Mouse (Mus musculus) kidney, postnatal 0 days (tissue): ENCODE results near the gene Ifna7. TPM values are rescaled to one million over a fixed set of nuclear protein-coding genes. Genes with fewer than 3 reads are reported as not detected.

ENCODE experiments used
- ATAC-seq: fragments of 200-750 bp; cut with Nextera tagmentation; replicated peaks from 2 replicates; pipeline ENCODE4 v1.8.0; 2017; ENCODE audit warnings: low read depth, moderate number of reproducible peaks, moderate TSS enrichment, moderate library complexity; ENCODE audit not compliant: low FRiP score
- DNase-seq: peaks from one replicate; pipeline ENCODE4 v3.0.0-alpha.2; 2016; ENCODE audit warnings: low spot score
- H3K27ac ChIP-seq: fragments of 300-500 bp; sonication (generic); 2 replicates; pipeline ENCODE4 v1.5.1; 2014; ENCODE audit warnings: mild to moderate bottlenecking
- H3K27me3 ChIP-seq: fragments of 300-500 bp; sonication (generic); 2 replicates; pipeline ENCODE4 v1.6.1; 2014; ENCODE audit warnings: low read length, mixed read lengths; ENCODE audit not compliant: insufficient read depth
- H3K36me3 ChIP-seq: fragments of 300-500 bp; sonication (generic); 2 replicates; pipeline ENCODE4 v1.6.1; 2014; ENCODE audit warnings: low read length, mixed read lengths; ENCODE audit not compliant: insufficient read depth
- H3K4me1 ChIP-seq: fragments of 300-500 bp; sonication (generic); replicated peaks from 2 replicates; pipeline ENCODE4 v1.6.1; 2014; ENCODE audit warnings: antibody characterized with exemption, low read length, mixed read lengths; ENCODE audit not compliant: insufficient read depth
- H3K4me2 ChIP-seq: fragments of 300-500 bp; sonication (generic); 2 replicates; pipeline ENCODE4 v1.6.1; 2014; ENCODE audit warnings: mild to moderate bottlenecking, low read length, moderate library complexity, mixed read lengths
- H3K4me3 ChIP-seq: fragments of 300-500 bp; sonication (generic); replicated peaks from 2 replicates; pipeline ENCODE4 v1.5.1; 2014; ENCODE audit warnings: low read depth, low read length
- H3K9ac ChIP-seq: fragments of 300-500 bp; sonication (generic); 2 replicates; pipeline ENCODE4 v1.6.1; 2014; ENCODE audit warnings: low read depth, low read length
- H3K9me3 ChIP-seq: fragments of 300-500 bp; sonication (generic); replicated peaks from 2 replicates; pipeline ENCODE4 v1.6.1; 2016; ENCODE audit warnings: low read length, inconsistent platforms, mixed read lengths
- CTCF ChIP-seq: IDR thresholded peaks from 2 replicates; pipeline ENCODE4 v1.5.1; 2016; ENCODE audit warnings: antibody characterized with exemption, low read depth, mild to moderate bottlenecking, moderate library complexity
- WGBS: fragments of 180-500 bp; shearing (Covaris S2); extraction: QIAGEN DNeasy Blood & Tissue Kit; methylation state at CpG from one replicate; pipeline ENCODE4 v1.1.7; 2014; 5-methylcytosine and 5-hydroxymethylcytosine counted together
- polyA plus RNA-seq: library from polyadenylated mRNA; unstranded; fragments of >200 nt; fragmentation: Nextera tagmentation; extraction: Ambion mirVana; gene quantifications from 2 replicates; pipeline ENCODE4 v1.2.1, GENCODE M21; 2015

Ifna7 gene
- polyA plus RNA-seq, 1 experiment from 2014 or later: not detected

DNA sequence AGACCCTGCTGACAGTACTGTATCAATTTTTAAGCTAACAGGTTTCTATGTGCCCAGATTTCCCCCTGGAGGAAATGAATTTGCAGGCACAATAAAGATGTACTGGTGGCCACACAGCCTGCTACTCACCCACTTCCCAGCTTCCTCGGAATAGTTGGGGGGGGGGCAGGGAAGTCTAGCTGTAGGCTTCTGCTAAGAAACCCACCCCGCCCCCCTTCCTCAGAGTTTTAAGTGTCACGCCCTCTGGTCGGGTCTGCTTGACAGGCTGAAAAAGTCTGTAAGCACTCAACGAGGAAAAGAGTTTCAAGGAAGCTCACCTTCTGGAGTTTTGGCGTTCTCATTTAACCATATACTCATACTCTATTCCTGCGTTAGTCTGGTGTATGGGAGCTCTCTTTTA, 47.3 kb downstream of the Ifna7 start:
- H3K4me3 ChIP-seq: no peak overlapping the region
- no peaks in the 10 kb centered on the region for H3K4me1 ChIP-seq
- H3K9me3 ChIP-seq: no peaks in the 10 kb centered on the region
- H3K9ac ChIP-seq: no peak overlapping the region
- no peak for TF ChIP-seq CTCF
- no peak for DNase-seq
- peak overlapping the region; percentile 13; the same call in 1 of the 2 replicates for H3K4me2 ChIP-seq
- H3K36me3 ChIP-seq: no peaks in the 10 kb centered on the region
- no peak overlapping the region for H3K27ac ChIP-seq
- peaks cover 4% of the 10 kb centered on the region; the same call in 1 of the 2 replicates for H3K27me3 ChIP-seq
- ATAC-seq: no peak
- WGBS: 8% methylated on average over 7 of the region's 7 CpGs

DNA sequence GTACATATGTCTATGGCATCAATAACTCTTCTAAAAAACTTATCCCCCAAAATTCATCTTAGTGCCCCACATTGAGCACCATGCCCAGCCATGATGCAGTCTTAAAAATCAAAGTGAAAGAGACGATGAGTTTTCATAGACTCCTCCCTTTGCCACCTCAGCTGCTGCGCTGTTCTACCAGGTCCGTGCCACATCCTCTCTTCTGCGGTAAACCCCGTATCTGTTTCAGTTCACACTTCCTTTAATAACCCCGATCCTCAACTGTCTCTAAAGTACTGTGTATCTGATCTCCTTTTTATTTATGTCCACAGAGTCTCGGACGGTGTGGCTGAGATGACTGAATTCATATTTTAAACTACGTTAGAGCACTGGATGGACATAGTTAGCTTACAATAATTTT, 48.6 kb downstream of the Ifna7 start:
- 62% methylated on average over 9 of the region's 9 CpGs for WGBS
- Histone ChIP-seq H3K27ac (no peak overlapping the region), H3K9me3 (no peaks in the 10 kb centered on the region)

DNA sequence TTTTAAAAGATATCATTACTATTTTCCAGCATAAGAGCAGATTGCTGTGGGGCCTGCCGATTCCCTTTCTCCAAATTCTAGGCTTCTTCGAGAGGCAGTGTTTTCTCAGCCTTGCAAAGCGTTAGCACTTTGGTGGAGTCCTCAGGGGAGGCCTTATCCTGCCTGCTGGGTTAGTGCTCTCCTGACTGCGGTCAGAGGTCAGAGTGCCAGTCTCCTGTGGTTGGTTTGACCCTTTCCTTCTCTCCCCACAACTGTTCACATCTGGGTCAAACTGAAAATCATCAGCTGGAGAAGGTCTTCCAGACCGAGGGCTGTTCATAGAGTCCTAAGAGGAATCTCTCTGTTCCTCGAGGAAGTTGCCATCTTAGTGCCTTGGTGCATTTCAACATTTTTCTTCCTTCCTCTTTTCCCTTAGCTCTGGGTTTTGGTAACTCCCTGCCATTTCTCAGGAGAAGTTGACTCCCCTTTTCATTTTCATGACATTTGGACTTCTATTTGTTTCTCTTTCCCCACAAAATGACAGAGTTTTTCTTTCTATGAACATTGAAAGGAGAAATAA, 49.1 kb downstream of the Ifna7 start:
- Histone ChIP-seq H3K27ac (no peak overlapping the region), H3K9me3 (no peaks in the 10 kb centered on the region), H3K9ac (no peak overlapping the region), H3K4me2 (no peak overlapping the region), H3K4me3 (no peak overlapping the region), H3K4me1 (no peaks in the 10 kb centered on the region), H3K36me3 (no peaks in the 10 kb centered on the region), H3K27me3 (peaks cover 4% of the 10 kb centered on the region; the same call in 1 of the 2 replicates)
- TF ChIP-seq CTCF: no peak
- no peak for ATAC-seq
- no peak for DNase-seq
- WGBS: 44% methylated on average over 6 of the region's 6 CpGs

More for the DNA sequence above, 48.6 kb downstream of the Ifna7 start:
- H3K27me3 ChIP-seq: peaks cover 4% of the 10 kb centered on the region; the same call in 1 of the 2 replicates
- no peaks in the 10 kb centered on the region for H3K36me3 ChIP-seq
- no peak overlapping the region for H3K4me3 ChIP-seq
- ATAC-seq (no peak), DNase-seq (no peak)
- no peaks in the 10 kb centered on the region for H3K4me1 ChIP-seq
- no peak for TF ChIP-seq CTCF
- H3K4me2 ChIP-seq: no peak overlapping the region
- no peak overlapping the region for H3K9ac ChIP-seq

Other genes with a start within 250 kb of the Ifna7 start
- not detected in 2 replicates for gene Ifna14, start 244.4 kb upstream of the Ifna7 start, polyA plus RNA-seq
- not detected in 2 replicates for gene Ifna9, start 223.8 kb upstream of the Ifna7 start, polyA plus RNA-seq
- not detected in 2 replicates for gene Ifna12, start 212.9 kb upstream of the Ifna7 start, polyA plus RNA-seq
- not detected in 2 replicates for gene C87499, start 181.8 kb upstream of the Ifna7 start, polyA plus RNA-seq
- gene Ifna13, start 171.8 kb upstream of the Ifna7 start, polyA plus RNA-seq: not detected in 2 replicates
- not detected in 2 replicates for gene Ifna16, start 139.3 kb upstream of the Ifna7 start, polyA plus RNA-seq
- not detected in 2 replicates for gene Ifna2, start 132.3 kb upstream of the Ifna7 start, polyA plus RNA-seq
- not detected in 2 replicates for gene Ifnab, start 124.9 kb upstream of the Ifna7 start, polyA plus RNA-seq
- gene Gm26566, start 94.4 kb upstream of the Ifna7 start, polyA plus RNA-seq: 0.38 and 0.49 TPM in 2 replicates
- 84.2 and 86.5 TPM in 2 replicates for gene Klhl9, start 93.8 kb upstream of the Ifna7 start, polyA plus RNA-seq
- gene Gm13271, start 61.4 kb upstream of the Ifna7 start, polyA plus RNA-seq: 0.29 TPM in 1 of 2 replicates, not detected in the other
- gene Gm13283, start 56.1 kb upstream of the Ifna7 start, polyA plus RNA-seq: 0.49 and 0.71 TPM in 2 replicates
- 0.49 TPM in 1 of 2 replicates, not detected in the other for gene Gm13290, start 42.4 kb upstream of the Ifna7 start, polyA plus RNA-seq
- gene Gm13289, start 39.3 kb upstream of the Ifna7 start, polyA plus RNA-seq: not detected in 2 replicates
- gene Gm13272, start 36.4 kb upstream of the Ifna7 start, polyA plus RNA-seq: not detected in 2 replicates
- gene Ifnz, start 34.1 kb upstream of the Ifna7 start, polyA plus RNA-seq: 0.14 and 0.46 TPM in 2 replicates
- gene Gm13276, start 30.5 kb upstream of the Ifna7 start, polyA plus RNA-seq: not detected in 2 replicates
- not detected in 2 replicates for gene Gm13277, start 27.6 kb upstream of the Ifna7 start, polyA plus RNA-seq
- gene Gm13278, start 24.7 kb upstream of the Ifna7 start, polyA plus RNA-seq: not detected in 2 replicates
- not detected in 2 replicates for gene Gm13275, start 21.7 kb upstream of the Ifna7 start, polyA plus RNA-seq
- not detected in 2 replicates for gene Gm13279, start 18.8 kb upstream of the Ifna7 start, polyA plus RNA-seq
- gene Gm13285, start 16.6 kb upstream of the Ifna7 start, polyA plus RNA-seq: 1.3 TPM in 1 of 2 replicates, not detected in the other
- gene Gm13287, start 13.0 kb upstream of the Ifna7 start, polyA plus RNA-seq: not detected in 2 replicates
- 0.09 TPM in 1 of 2 replicates, not detected in the other for gene Gm13288, start 10.7 kb upstream of the Ifna7 start, polyA plus RNA-seq
- not detected in 2 replicates for gene Ifna11, start 3.7 kb downstream of the Ifna7 start, polyA plus RNA-seq
- gene Ifna6, start 11.2 kb downstream of the Ifna7 start, polyA plus RNA-seq: not detected in 2 replicates
- not detected in 2 replicates for gene Ifna5, start 19.3 kb downstream of the Ifna7 start, polyA plus RNA-seq
- not detected in 2 replicates for gene Ifna4, start 25.6 kb downstream of the Ifna7 start, polyA plus RNA-seq
- not detected in 2 replicates for gene Ifna1, start 33.9 kb downstream of the Ifna7 start, polyA plus RNA-seq
- not detected in 2 replicates for gene Ifne, start 64.0 kb downstream of the Ifna7 start, polyA plus RNA-seq